Mouse (Mus musculus): Measurements from ENCODE around the gene Myocos. TPM values are rescaled to one million over a fixed set of nuclear protein-coding genes. Genes with fewer than 3 reads are reported as not detected.
A peak's percentile ranks its signal among the peaks of the same experiment; 100 is the strongest.
"Not testable (repeated sequence)": the region's sequence is repeated elsewhere in the genome, so short reads cannot be mapped to it uniquely, and the experiment has no call there.

The Myocos gene
- polyA plus RNA-seq, 1 experiment from 2014 or later = not detected

DNA sequence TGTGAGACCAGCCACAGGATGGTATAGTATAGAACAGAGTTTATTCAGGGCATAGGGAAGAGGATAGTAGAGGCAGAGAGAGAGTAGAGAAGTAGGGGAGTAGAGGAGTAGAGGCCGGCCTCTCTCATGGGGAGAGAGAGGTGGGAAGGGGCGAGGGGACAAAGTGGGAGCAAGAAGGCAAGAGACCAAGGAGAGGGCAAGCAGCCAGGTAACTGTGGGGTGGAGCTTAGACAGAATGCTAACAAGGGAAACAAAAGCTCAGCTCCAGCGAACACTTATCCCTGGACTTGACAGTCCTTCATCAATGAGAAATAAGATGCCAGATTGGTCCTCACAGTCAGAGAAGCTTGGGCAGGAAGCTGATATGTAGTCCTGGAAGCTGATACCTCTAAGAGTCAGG lies 15.4 kb downstream of the Myocos start:
- ChIA-PET POLR2A (no interaction called here), CTCF (no interaction called here)
- H3K27me3 ChIP-seq = peaks cover 21% of the 10 kb centered on the region
- no peak for DNase-seq (ENCODE audit: low read depth, low spot score)
- in situ Hi-C loops (cut with MboI; ENCODE audit: low pct_unique_long_range_greater_than_20kb) = no loop called here
- TF ChIP-seq CTCF (IDR thresholded peaks at IDR 0.05) = no peak
- ATAC-seq = no peak

GRCm38 (mm10) chr1:162639861-162640260 lies 18.2 kb downstream of the Myocos start:
- DNase-seq (ENCODE audit: low read depth, low spot score) (no peak), ATAC-seq (no peak)
- ChIA-PET POLR2A (no interaction called here), CTCF (no interaction called here)
- no peak for TF ChIP-seq CTCF (IDR thresholded peaks at IDR 0.05)
- peaks cover 17% of the 10 kb centered on the region for H3K27me3 ChIP-seq
- in situ Hi-C loops (cut with MboI; ENCODE audit: low pct_unique_long_range_greater_than_20kb) = no loop called here

DNA sequence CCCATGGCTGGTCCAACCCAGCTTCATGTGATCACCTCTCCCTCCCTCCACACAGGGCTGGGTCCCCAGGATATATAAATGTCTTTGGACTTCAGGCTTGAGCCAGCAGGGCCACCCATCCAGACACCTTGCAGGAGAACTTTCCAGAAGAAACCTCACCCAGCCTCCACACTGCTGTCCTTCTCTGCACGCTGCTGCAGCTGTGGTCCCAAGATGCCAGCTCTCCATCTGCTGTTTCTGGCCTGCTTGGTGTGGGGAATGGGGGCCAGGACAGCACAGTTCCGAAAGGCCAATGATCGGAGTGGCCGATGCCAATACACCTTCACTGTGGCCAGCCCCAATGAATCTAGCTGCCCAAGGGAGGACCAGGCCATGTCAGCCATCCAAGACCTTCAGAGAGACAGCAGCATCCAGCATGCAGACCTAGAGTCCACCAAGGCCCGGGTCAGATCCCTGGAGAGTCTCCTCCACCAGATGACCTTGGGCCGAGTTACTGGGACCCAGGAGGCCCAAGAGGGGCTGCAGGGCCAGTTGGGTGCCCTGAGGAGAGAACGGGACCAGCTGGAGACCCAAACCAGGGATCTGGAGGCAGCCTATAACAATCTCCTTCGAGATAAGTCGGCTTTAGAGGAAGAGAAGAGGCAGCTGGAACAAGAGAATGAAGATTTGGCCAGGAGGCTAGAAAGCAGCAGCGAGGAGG lies 18.8 kb downstream of the Myocos start, which contains the start of gene Myoc:
Myoc (plus strand) TSS at position 105 of the 700 bp plus-strand sequence.
- in situ Hi-C loops (cut with MboI; ENCODE audit: low pct_unique_long_range_greater_than_20kb) = no loop called here
- ChIA-PET CTCF (no interaction called here), POLR2A (no interaction called here)
- no peak for TF ChIP-seq CTCF (IDR thresholded peaks at IDR 0.05)
- no peak for DNase-seq (ENCODE audit: low read depth, low spot score)
- no peak for ATAC-seq
- peaks cover 18% of the 10 kb centered on the region for H3K27me3 ChIP-seq

- ChIA-PET CTCF (interaction anchor here (0.9 kb wide), 1 partner anchor 18 kb away, joined by 3 read pairs; no protein-coding TSS in a partner anchor), POLR2A (no interaction called here)
- H3K27me3 ChIP-seq = peaks cover 21% of the 10 kb centered on the region
- ATAC-seq (no peak), DNase-seq (ENCODE audit: low read depth, low spot score) (no peak)
- no peak for TF ChIP-seq CTCF (IDR thresholded peaks at IDR 0.05)
- in situ Hi-C loops (cut with MboI; ENCODE audit: low pct_unique_long_range_greater_than_20kb) = no loop called here
Measured at GRCm38 (mm10) chr1:162638535-162638934, 19.5 kb downstream of the Myocos start.

- no peak for ATAC-seq
- peaks cover 19% of the 10 kb centered on the region for H3K27me3 ChIP-seq
- no peak for DNase-seq (ENCODE audit: low read depth, low spot score)
- no peak for TF ChIP-seq CTCF (IDR thresholded peaks at IDR 0.05)
- POLR2A ChIA-PET = no interaction called here
- in situ Hi-C loops (cut with MboI; ENCODE audit: low pct_unique_long_range_greater_than_20kb) = no loop called here
- CTCF ChIA-PET = no interaction called here
Measured at GRCm38 (mm10) chr1:162636516-162636915, 21.5 kb downstream of the Myocos start.

GRCm38 (mm10) chr1:162635291-162635931 lies 22.6 kb downstream of the Myocos start:
- DNase-seq (ENCODE audit: low read depth, low spot score); POLR2A ChIA-PET; ATAC-seq; CTCF ChIA-PET; in situ Hi-C loops (cut with MboI; ENCODE audit: low pct_unique_long_range_greater_than_20kb): not testable (repeated sequence)
- H3K27me3 ChIP-seq = peaks cover 13% of the 10 kb centered on the region

GRCm38 (mm10) chr1:162628326-162628725 lies 29.7 kb downstream of the Myocos start:
- H3K27me3 ChIP-seq; in situ Hi-C loops (cut with MboI; ENCODE audit: low pct_unique_long_range_greater_than_20kb); DNase-seq (ENCODE audit: low read depth, low spot score); ATAC-seq: not testable (repeated sequence)
- ChIA-PET POLR2A (interaction anchor here (0.7 kb wide), 1 partner anchor 605 kb away, joined by 4 read pairs; no protein-coding TSS in a partner anchor), CTCF (interaction anchor here (1.2 to 1.3 kb wide), 2 partner anchors 8 to 12 kb away, joined by 3 read pairs; no protein-coding TSS in a partner anchor)

- CTCF ChIA-PET = interaction anchor here (1.3 kb wide), 1 partner anchor 11 kb away, joined by 3 read pairs; no protein-coding TSS in a partner anchor
- H3K27me3 ChIP-seq; POLR2A ChIA-PET; in situ Hi-C loops (cut with MboI; ENCODE audit: low pct_unique_long_range_greater_than_20kb); ATAC-seq; DNase-seq (ENCODE audit: low read depth, low spot score): not testable (repeated sequence)
Measured at GRCm38 (mm10) chr1:162627821-162628220, 30.2 kb downstream of the Myocos start.

DNA sequence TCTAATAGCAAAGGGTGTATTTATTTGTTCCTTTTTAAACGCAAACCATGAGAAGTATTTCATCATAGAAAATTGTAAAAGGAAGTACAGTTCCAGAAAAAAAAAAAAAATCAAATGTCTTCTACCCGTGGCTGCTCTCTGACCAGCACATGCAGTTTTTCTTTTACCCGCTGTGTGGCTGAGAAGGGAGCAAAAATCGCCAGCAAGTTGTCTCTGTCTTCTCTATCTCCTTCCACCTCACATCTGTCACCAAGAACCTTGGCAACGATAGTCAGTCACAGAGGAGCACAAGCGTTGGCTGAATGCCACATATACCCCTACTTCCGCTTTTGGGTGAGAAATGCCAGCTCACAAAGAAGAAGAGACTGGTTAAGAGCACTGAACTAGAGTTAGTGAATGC lies 32.8 kb downstream of the Myocos start:
- CTCF ChIA-PET = no interaction called here
- ATAC-seq (no peak), DNase-seq (ENCODE audit: low read depth, low spot score) (no peak)
- no peak for TF ChIP-seq CTCF (IDR thresholded peaks at IDR 0.05)
- in situ Hi-C loops (cut with MboI; ENCODE audit: low pct_unique_long_range_greater_than_20kb) = no loop called here
- H3K27me3 ChIP-seq = no peaks in the 10 kb centered on the region
- POLR2A ChIA-PET = no interaction called here

DNA sequence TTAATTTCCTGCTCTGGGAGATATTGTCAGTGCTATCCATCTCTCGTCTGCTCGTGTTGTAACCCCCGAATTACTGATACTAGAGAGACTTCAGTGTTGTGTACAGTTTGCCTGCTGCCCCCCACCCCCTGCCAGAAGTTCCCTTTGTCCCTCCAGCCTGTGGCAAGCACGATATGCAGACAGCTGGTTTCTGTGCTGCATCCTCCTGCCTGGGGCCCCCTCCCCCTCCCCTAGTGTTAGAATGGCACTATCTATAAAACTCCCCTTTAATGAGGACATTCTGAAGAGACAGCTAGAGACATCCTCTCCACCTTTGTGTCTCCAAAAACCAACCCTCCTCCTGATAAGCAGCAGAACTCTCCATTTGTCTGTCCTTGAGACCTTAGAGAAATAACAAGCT lies 34.1 kb downstream of the Myocos start:
- ChIA-PET POLR2A (no interaction called here), CTCF (interaction anchor here (1.5 kb wide), 2 partner anchors 21 to 42 kb away, joined by 4 read pairs; no protein-coding TSS in a partner anchor)
- no peak for ATAC-seq
- in situ Hi-C loops (cut with MboI; ENCODE audit: low pct_unique_long_range_greater_than_20kb) = no loop called here
- H3K27me3 ChIP-seq = no peaks in the 10 kb centered on the region
- no peak for TF ChIP-seq CTCF (IDR thresholded peaks at IDR 0.05)
- DNase-seq (ENCODE audit: low read depth, low spot score) = no peak

DNA sequence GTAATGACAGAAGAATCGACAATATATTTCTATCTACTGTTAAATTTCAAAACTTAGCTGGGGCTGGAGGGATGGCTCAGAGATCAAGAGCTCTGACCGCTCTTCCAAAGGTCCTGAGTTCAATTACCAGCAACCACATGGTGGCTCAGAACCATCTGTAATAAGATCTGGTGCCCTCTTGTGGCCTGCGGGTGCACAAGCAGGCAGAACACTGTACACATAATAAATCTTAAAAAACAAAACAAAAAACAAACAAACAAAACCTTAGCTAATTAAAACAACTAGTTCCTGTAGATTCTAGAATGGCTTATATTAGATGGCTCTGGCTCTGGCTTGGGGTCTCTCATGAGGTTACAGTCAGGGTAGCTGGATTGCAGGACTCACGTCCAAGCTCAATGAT lies 37.5 kb downstream of the Myocos start:
- DNase-seq (ENCODE audit: low read depth, low spot score) = no peak
- peak; percentile 70 for TF ChIP-seq CTCF (IDR thresholded peaks at IDR 0.05)
- ChIA-PET POLR2A (interaction anchor here (0.6 kb wide), 1 partner anchor 76 kb away, joined by 5 read pairs; no protein-coding TSS in a partner anchor), CTCF (interaction anchor here (0.9 to 1.9 kb wide), 9 partner anchors 8 to 72 kb away, joined by 3 to 7 read pairs (median 4); partner anchors contain the start of gene Mettl13)
- ATAC-seq = no peak
- in situ Hi-C loops (cut with MboI; ENCODE audit: low pct_unique_long_range_greater_than_20kb) = no loop called here
- no peaks in the 10 kb centered on the region for H3K27me3 ChIP-seq
